Mouse (Mus musculus) olfactory bulb, adult 2 months (tissue): ENCODE results near the gene Trim30b. TPM values are rescaled to one million over a fixed set of nuclear protein-coding genes. Genes with fewer than 3 reads are reported as not detected.
"Not testable (repeated sequence)": the region's sequence is repeated elsewhere in the genome, so short reads cannot be mapped to it uniquely, and the experiment has no call there.

Experiments used
- H3K27ac ChIP-seq: fragments of 200-500 bp; 2 replicates; pipeline ENCODE4 v1.5.1; 2012; ENCODE audit warnings: low read depth, low read length; ENCODE audit not compliant: insufficient read depth
- H3K4me1 ChIP-seq: fragments of 200-500 bp; 2 replicates; pipeline ENCODE4 v1.6.1; 2012; ENCODE audit warnings: low read length; ENCODE audit not compliant: control insufficient read depth, insufficient read depth
- H3K4me3 ChIP-seq: fragments of 200-500 bp; 2 replicates; pipeline ENCODE4 v1.5.1; 2012; ENCODE audit warnings: mild to moderate bottlenecking, low read depth, low read length, moderate library complexity; ENCODE audit not compliant: insufficient read depth
- CTCF ChIP-seq: fragments of 200-500 bp; IDR thresholded peaks from 2 replicates; pipeline ENCODE4 v1.5.1; 2012; ENCODE audit warnings: low read depth, mild to moderate bottlenecking, low read length, moderate library complexity; ENCODE audit not compliant: insufficient read depth
- POLR2A ChIP-seq: fragments of 200-500 bp; IDR thresholded peaks from 2 replicates; pipeline ENCODE4 v1.6.1; 2012; ENCODE audit warnings: mild to moderate bottlenecking, low read depth, low read length, moderate library complexity; ENCODE audit not compliant: insufficient read depth
- WGBS: fragments of 180-500 bp; shearing (Covaris S2); methylation state at CpG from one replicate; pipeline ENCODE4 v1.1.7; 2018; 5-methylcytosine and 5-hydroxymethylcytosine counted together
- polyA plus RNA-seq: library from polyadenylated mRNA; stranded (reverse); fragments of >200 nt; gene quantifications from 2 replicates; pipeline ENCODE4 v1.2.4, GENCODE M21; 2012; ENCODE audit warnings: low replicate concordance; ENCODE audit not compliant: missing spikeins, insufficient read depth, insufficient read length

The Trim30b gene
- polyA plus RNA-seq, 1 experiment = not detected

GRCm38 (mm10) chr7:104322028-104322427 is 47.7 kb downstream of the Trim30b start:
- Histone ChIP-seq H3K4me3 (no peak overlapping the region), H3K4me1 (no peaks in the 10 kb centered on the region), H3K27ac (no peak overlapping the region)
- WGBS = 55% methylated on average over 9 of the region's 9 CpGs
- TF ChIP-seq POLR2A (no peak), CTCF (no peak)

GRCm38 (mm10) chr7:104315369-104316080 is 54.2 kb downstream of the Trim30b start, which contains the start of gene Trim12a:
Trim12a (minus strand) TSS chr7:104315466.
- H3K4me1 ChIP-seq, H3K27ac ChIP-seq: not testable (repeated sequence)
- WGBS = 30% methylated on average over 4 of the region's 4 CpGs
- peak within 1 kb of the TSS; percentile 22 for H3K4me3 ChIP-seq

GRCm38 (mm10) chr7:104314796-104315353 is 54.8 kb downstream of the Trim30b start:
- 6% methylated on average over 15 of the region's 15 CpGs for WGBS
- TF ChIP-seq CTCF = no peak
- TF ChIP-seq POLR2A = no peak
- Histone ChIP-seq H3K4me3 (peak overlapping the region; percentile 22), H3K27ac (no peak overlapping the region), H3K4me1 (no peaks in the 10 kb centered on the region)

Other genes with a start within 250 kb of the Trim30b start
- gene Ubqln5, start 240.1 kb downstream of the Trim30b start, polyA plus RNA-seq = not detected in 2 replicates
- gene Olfr643, start 232.5 kb downstream of the Trim30b start, polyA plus RNA-seq = not detected in 2 replicates
- gene Ubqln3, start 226.6 kb downstream of the Trim30b start, polyA plus RNA-seq = not detected in 2 replicates
- not detected in 2 replicates for gene Ubqlnl, start 219.3 kb downstream of the Trim30b start, polyA plus RNA-seq
- not detected in 2 replicates for gene Olfm5, start 205.1 kb downstream of the Trim30b start, polyA plus RNA-seq
- not detected in 2 replicates for gene Olfr648, start 186.5 kb downstream of the Trim30b start, polyA plus RNA-seq
- gene Olfr649, start 173.9 kb downstream of the Trim30b start, polyA plus RNA-seq = not detected in 2 replicates
- gene Trim6, start 151.1 kb downstream of the Trim30b start, polyA plus RNA-seq = not detected in 2 replicates
- not detected in 2 replicates for gene Trim34a, start 125.4 kb downstream of the Trim30b start, polyA plus RNA-seq
- not detected in 2 replicates for gene Trim5, start 81.8 kb downstream of the Trim30b start, polyA plus RNA-seq
- gene Trim12a, start 54.4 kb downstream of the Trim30b start, polyA plus RNA-seq = not detected in 2 replicates
- not detected in 2 replicates for gene Trim34b, start 40.4 kb downstream of the Trim30b start, polyA plus RNA-seq
- not detected in 2 replicates for gene Trim12c, start 16.5 kb downstream of the Trim30b start, polyA plus RNA-seq
- not detected in 2 replicates for gene Trim30c, start 31.0 kb upstream of the Trim30b start, polyA plus RNA-seq
- gene Trim30a, start 95.3 kb upstream of the Trim30b start, polyA plus RNA-seq = not detected in 2 replicates
- gene Trim30d, start 138.0 kb upstream of the Trim30b start, polyA plus RNA-seq = not detected in 2 replicates
- not detected in 2 replicates for gene Olfr651, start 180.2 kb upstream of the Trim30b start, polyA plus RNA-seq
- not detected in 2 replicates for gene Olfr652, start 191.0 kb upstream of the Trim30b start, polyA plus RNA-seq
- not detected in 2 replicates for gene Olfr653, start 207.4 kb upstream of the Trim30b start, polyA plus RNA-seq
- gene Olfr654, start 217.1 kb upstream of the Trim30b start, polyA plus RNA-seq = not detected in 2 replicates
- gene Olfr655, start 231.9 kb upstream of the Trim30b start, polyA plus RNA-seq = not detected in 2 replicates
- gene Olfr656, start 244.1 kb upstream of the Trim30b start, polyA plus RNA-seq = not detected in 2 replicates